Mouse (Mus musculus): ENCODE results near the gene Gabrr2. TPM values are rescaled to one million over a fixed set of nuclear protein-coding genes. Genes with fewer than 3 reads are reported as not detected.
"Not testable (repeated sequence)": the region's sequence is repeated elsewhere in the genome, so short reads cannot be mapped to it uniquely, and the experiment has no call there.

Gene Gabrr2
- polyA plus RNA-seq, 1 experiment from 2014 or later = 0.40 TPM

- H3K4me1 ChIP-seq = 0 out of 2 replicates have a peak, but pooled peaks cover 9% of the 10 kb centered on the region
- H3K27ac ChIP-seq = no peak overlapping the region
- H3K27me3 ChIP-seq = no peaks in the 10 kb centered on the region
- H3K4me3 ChIP-seq = no peak overlapping the region
- no peak overlapping the region for H3K9ac ChIP-seq
- ATAC-seq (ENCODE audit: low FRiP score) = no peak
- H3K9me3 ChIP-seq (replicated peaks) = no peaks in the 10 kb centered on the region
- no peaks in the 10 kb centered on the region for H3K36me3 ChIP-seq
- no peak overlapping the region for H3K4me2 ChIP-seq (replicated peaks)
- WGBS = 84% methylated on average over 4 of the region's 4 CpGs
These were observed 11.6 kb downstream of the Gabrr2 start for GRCm38 (mm10) chr4:33074406-33074805.

GRCm38 (mm10) chr4:33074851-33075250 lies 12.1 kb downstream of the Gabrr2 start:
- ATAC-seq (ENCODE audit: low FRiP score) = no peak
- no peak overlapping the region for H3K4me3 ChIP-seq
- no peaks in the 10 kb centered on the region for H3K9me3 ChIP-seq (replicated peaks)
- H3K36me3 ChIP-seq = no peaks in the 10 kb centered on the region
- 82% methylated on average over 5 of the region's 5 CpGs for WGBS
- H3K9ac ChIP-seq = no peak overlapping the region
- no peak overlapping the region for H3K27ac ChIP-seq
- 0 out of 2 replicates have a peak, but pooled peaks cover 9% of the 10 kb centered on the region for H3K4me1 ChIP-seq
- H3K27me3 ChIP-seq = no peaks in the 10 kb centered on the region
- no peak overlapping the region for H3K4me2 ChIP-seq (replicated peaks)

- H3K9ac ChIP-seq = no peak overlapping the region
- no peak for ATAC-seq (ENCODE audit: low FRiP score)
- WGBS = 90% methylated on average over 5 of the region's 5 CpGs
These were observed 13.2 kb downstream of the Gabrr2 start for GRCm38 (mm10) chr4:33075776-33076524.

GRCm38 (mm10) chr4:33077161-33077560 lies 14.4 kb downstream of the Gabrr2 start:
- 79% methylated on average over 11 of the region's 11 CpGs for WGBS
- Histone ChIP-seq H3K36me3 (no peaks in the 10 kb centered on the region), H3K9ac (no peak overlapping the region)

More at GRCm38 (mm10) chr4:33075776-33076524, 13.2 kb downstream of the Gabrr2 start:
- no peak overlapping the region for H3K27ac ChIP-seq
- no peaks in the 10 kb centered on the region for H3K36me3 ChIP-seq
- 0 out of 2 replicates have a peak, but pooled peaks cover 9% of the 10 kb centered on the region for H3K4me1 ChIP-seq
- H3K4me2 ChIP-seq (replicated peaks) = no peak overlapping the region
- H3K27me3 ChIP-seq = no peaks in the 10 kb centered on the region
- H3K9me3 ChIP-seq (replicated peaks) = no peaks in the 10 kb centered on the region
- no peak overlapping the region for H3K4me3 ChIP-seq

GRCm38 (mm10) chr4:33077724-33078123 lies 14.9 kb downstream of the Gabrr2 start:
- Histone ChIP-seq H3K36me3 (no peaks in the 10 kb centered on the region), H3K4me1 (0 out of 2 replicates have a peak, but pooled peaks cover 6% of the 10 kb centered on the region), H3K27ac (no peak overlapping the region), H3K4me2 (replicated peaks) (no peak overlapping the region), H3K27me3 (no peaks in the 10 kb centered on the region), H3K9ac (no peak overlapping the region), H3K4me3 (no peak overlapping the region), H3K9me3 (replicated peaks) (no peaks in the 10 kb centered on the region)
- no peak for ATAC-seq (ENCODE audit: low FRiP score)
- WGBS = 71% methylated on average over 8 of the region's 8 CpGs

More at GRCm38 (mm10) chr4:33077161-33077560, 14.4 kb downstream of the Gabrr2 start:
- no peaks in the 10 kb centered on the region for H3K9me3 ChIP-seq (replicated peaks)
- no peak overlapping the region for H3K4me3 ChIP-seq
- no peak for ATAC-seq (ENCODE audit: low FRiP score)
- no peaks in the 10 kb centered on the region for H3K27me3 ChIP-seq
- no peak overlapping the region for H3K4me2 ChIP-seq (replicated peaks)
- H3K4me1 ChIP-seq = 0 out of 2 replicates have a peak, but pooled peaks cover 9% of the 10 kb centered on the region
- no peak overlapping the region for H3K27ac ChIP-seq

GRCm38 (mm10) chr4:33078492-33078891 lies 15.7 kb downstream of the Gabrr2 start:
- no peaks in the 10 kb centered on the region for H3K9me3 ChIP-seq (replicated peaks)
- no peaks in the 10 kb centered on the region for H3K27me3 ChIP-seq
- no peak for ATAC-seq (ENCODE audit: low FRiP score)
- H3K27ac ChIP-seq = no peak overlapping the region
- H3K4me1 ChIP-seq = no peaks in the 10 kb centered on the region
- no peak overlapping the region for H3K9ac ChIP-seq
- H3K4me2 ChIP-seq (replicated peaks) = no peak overlapping the region
- H3K4me3 ChIP-seq = no peak overlapping the region
- no peaks in the 10 kb centered on the region for H3K36me3 ChIP-seq
- WGBS = 85% methylated on average over 3 of the region's 3 CpGs

GRCm38 (mm10) chr4:33099118-33099694 lies 36.4 kb downstream of the Gabrr2 start:
- Histone ChIP-seq H3K4me1 (no peaks in the 10 kb centered on the region), H3K4me3 (no peak overlapping the region), H3K9ac (no peak overlapping the region), H3K4me2 (replicated peaks) (no peak overlapping the region), H3K36me3 (no peaks in the 10 kb centered on the region), H3K27ac (no peak overlapping the region), H3K9me3 (replicated peaks) (no peaks in the 10 kb centered on the region), H3K27me3 (no peaks in the 10 kb centered on the region)
- ATAC-seq (ENCODE audit: low FRiP score) = no peak
- WGBS = 84% methylated on average over 6 of the region's 6 CpGs

GRCm38 (mm10) chr4:33109720-33110458 lies 47.1 kb downstream of the Gabrr2 start:
- no peak overlapping the region for H3K4me3 ChIP-seq
- no peak overlapping the region for H3K9ac ChIP-seq
- no peaks in the 10 kb centered on the region for H3K4me1 ChIP-seq
- H3K27me3 ChIP-seq = no peaks in the 10 kb centered on the region
- WGBS = 88% methylated on average over 14 of the region's 14 CpGs
- no peak overlapping the region for H3K4me2 ChIP-seq (replicated peaks)
- no peak overlapping the region for H3K27ac ChIP-seq
- no peaks in the 10 kb centered on the region for H3K36me3 ChIP-seq
- ATAC-seq (ENCODE audit: low FRiP score) = no peak
- no peaks in the 10 kb centered on the region for H3K9me3 ChIP-seq (replicated peaks)

- Histone ChIP-seq H3K27me3 (no peaks in the 10 kb centered on the region), H3K4me2 (replicated peaks) (no peak overlapping the region), H3K9ac (no peak overlapping the region), H3K9me3 (replicated peaks) (no peaks in the 10 kb centered on the region), H3K36me3 (no peaks in the 10 kb centered on the region), H3K4me1 (no peaks in the 10 kb centered on the region), H3K27ac (no peak overlapping the region), H3K4me3 (no peak overlapping the region)
- WGBS = 88% methylated on average over 7 of the region's 7 CpGs
- ATAC-seq (ENCODE audit: low FRiP score) = no peak
These were observed 48.0 kb downstream of the Gabrr2 start for GRCm38 (mm10) chr4:33110845-33111244.

- no peaks in the 10 kb centered on the region for H3K36me3 ChIP-seq
- ATAC-seq (ENCODE audit: low FRiP score) = no peak
- H3K4me2 ChIP-seq (replicated peaks) = no peak overlapping the region
- H3K27me3 ChIP-seq = no peaks in the 10 kb centered on the region
- H3K4me3 ChIP-seq = no peak overlapping the region
- 87% methylated on average over 9 of the region's 9 CpGs for WGBS
- H3K27ac ChIP-seq = no peak overlapping the region
- H3K9ac ChIP-seq = no peak overlapping the region
- no peaks in the 10 kb centered on the region for H3K4me1 ChIP-seq
- no peaks in the 10 kb centered on the region for H3K9me3 ChIP-seq (replicated peaks)
These were observed 48.6 kb downstream of the Gabrr2 start for GRCm38 (mm10) chr4:33111358-33111757.

GRCm38 (mm10) chr4:33112866-33113265 lies 50.1 kb downstream of the Gabrr2 start:
- not testable (repeated sequence) for H3K4me2 ChIP-seq (replicated peaks); H3K4me3 ChIP-seq; H3K36me3 ChIP-seq; H3K4me1 ChIP-seq; ATAC-seq (ENCODE audit: low FRiP score); H3K9me3 ChIP-seq (replicated peaks); H3K9ac ChIP-seq; H3K27ac ChIP-seq; H3K27me3 ChIP-seq
- WGBS = 92% methylated on average over 11 of the region's 14 CpGs

- H3K36me3 ChIP-seq; H3K27ac ChIP-seq; H3K4me1 ChIP-seq; H3K4me3 ChIP-seq; ATAC-seq (ENCODE audit: low FRiP score); H3K4me2 ChIP-seq (replicated peaks); H3K27me3 ChIP-seq; H3K9me3 ChIP-seq (replicated peaks); H3K9ac ChIP-seq: not testable (repeated sequence)
- WGBS = 6% methylated on average over 3 of the region's 3 CpGs
These were observed 56.3 kb downstream of the Gabrr2 start for GRCm38 (mm10) chr4:33119118-33119517.

Measured in hindbrain, embryonic 12.5 days (tissue).